8 mouse cellular contexts compared by ENCODE assay signal in the genomic region with DNA sequence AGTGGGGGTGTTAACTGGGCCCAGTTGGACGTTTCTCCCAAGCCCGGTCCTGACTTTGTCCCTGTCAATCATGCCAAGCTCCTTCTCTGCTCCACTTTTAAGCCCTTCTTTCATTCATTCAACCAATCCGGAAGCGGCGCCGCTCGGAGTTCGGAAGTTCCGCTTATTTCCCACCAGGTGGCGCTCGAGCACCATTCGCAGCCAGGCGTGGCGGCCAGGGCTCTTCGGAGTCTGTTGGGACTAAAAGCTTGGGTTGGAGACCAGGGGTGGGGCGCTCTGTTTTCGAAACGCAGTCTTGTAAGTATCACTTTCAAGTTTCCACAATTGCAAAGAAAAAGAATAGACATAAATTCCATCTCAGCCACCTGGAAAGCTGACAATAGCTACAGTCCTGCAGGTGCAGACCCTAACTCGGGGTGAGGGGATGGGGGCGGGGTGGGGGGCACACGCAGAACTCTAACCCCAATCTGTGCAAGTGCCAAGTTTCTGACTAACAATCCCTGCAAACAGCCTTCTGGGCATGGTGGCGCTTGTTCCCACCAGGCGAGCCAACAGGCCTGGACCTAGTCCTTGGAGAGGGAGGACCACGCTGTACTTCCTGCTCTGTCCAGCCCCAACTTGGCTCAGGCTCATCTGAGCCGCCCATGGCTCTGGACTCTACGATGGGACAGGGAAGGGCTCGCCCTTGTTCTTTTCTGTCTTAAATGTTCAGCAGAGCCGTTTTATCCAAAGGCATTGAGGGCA. TPM values are rescaled to one million over a fixed set of nuclear protein-coding genes. Genes with fewer than 3 reads are reported as not detected.
DNase-seq lines count a peak whose midpoint lies in the region; ATAC-seq and TF ChIP-seq lines count a peak whose summit lies in the region.

No protein-coding gene starts in this region.

- H3K27me3 ChIP-seq in forebrain, embryonic 15.5 days, result no peaks in the 10 kb centered on the region
- no peaks in the 10 kb centered on the region for H3K27me3 ChIP-seq in lung, embryonic 14.5 days (ENCODE audit: insufficient read depth, low read length)

- H3K9ac ChIP-seq in ES-E14 (ENCODE audit: insufficient read depth, low read depth, low read length, poor library complexity, severe bottlenecking), result 0 out of 2 replicates have a peak overlapping the region, but pooled peaks have one; percentile 36
- H3K9ac ChIP-seq in forebrain, embryonic 15.5 days (replicated peaks), result no peak overlapping the region; the same call in 1 of the 2 replicates
- H3K9ac ChIP-seq in lung, embryonic 14.5 days, result no peak overlapping the region

- DNase-seq in ES-E14 (ENCODE audit: low read depth, low spot score), result peak; percentile 79
- DNase-seq in cerebellum, adult 11-12 months, result peak; percentile 72
- DNase-seq in heart, postnatal 25 days (ENCODE audit: low spot score), result peak; percentile 66
- peak; percentile 61 to 85 for DNase-seq in layer of hippocampus, adult 2 months (ENCODE audit: low spot score in 2 of 2)
- peak; percentile 90 for DNase-seq in lung, embryonic 14.5 days
- peak; percentile 78 for DNase-seq in testis, postnatal 14 days (ENCODE audit: low spot score)

- 21% methylated on average over 28 of the region's 28 CpGs for WGBS in forebrain, embryonic 15.5 days
- WGBS in lung, embryonic 14.5 days, result 20% methylated on average over 28 of the region's 28 CpGs

- H3K4me3 ChIP-seq in ES-E14 (ENCODE audit: insufficient read depth in 1 of 2, low read depth in 1 of 2, low read length in 2 of 2, poor library complexity in 1 of 2, severe bottlenecking in 1 of 2), result peak overlapping the region; percentile 7 to 23; a peak in 1 of 4 replicates
- peak overlapping the region; percentile 6; the same call in 1 of the 2 replicates for H3K4me3 ChIP-seq in forebrain, embryonic 15.5 days
- peak overlapping the region; percentile 42; the same call in 1 of the 2 replicates for H3K4me3 ChIP-seq in layer of hippocampus, adult 2 months
- 0 out of 2 replicates have a peak overlapping the region, but pooled peaks have one; percentile 10 for H3K4me3 ChIP-seq in lung, embryonic 14.5 days (ENCODE audit: low read depth, low read length)

- in situ Hi-C loops in ES-E14 (cut with MboI; ENCODE audit: low sequenced_read_pairs in 2 of 2, unreplicated experiment in 2 of 2), result no loop called here

- TF ChIP-seq CTCF in layer of hippocampus, adult 2 months (conservative IDR thresholded peaks at IDR 0.05), result peak; percentile 98; the same call in 1 of the 2 replicates
- peak; percentile 98 for TF ChIP-seq CTCF in lung, embryonic 14.5 days (IDR thresholded peaks at IDR 0.05; ENCODE audit: low read depth)

- H3K27ac ChIP-seq in ES-E14 (ENCODE audit: insufficient read depth, low read depth, low read length, poor library complexity, severe bottlenecking), result no peak overlapping the region
- H3K27ac ChIP-seq in forebrain, embryonic 15.5 days (replicated peaks), result no peak overlapping the region
- H3K27ac ChIP-seq in layer of hippocampus, adult 2 months, result peak overlapping the region; percentile 73
- H3K27ac ChIP-seq in lung, embryonic 14.5 days (ENCODE audit: low read depth), result no peak overlapping the region

- no peaks in the 10 kb centered on the region for H3K36me3 ChIP-seq in ES-E14 (ENCODE audit: control insufficient read depth, insufficient read depth, low read length, poor library complexity, severe bottlenecking)
- H3K36me3 ChIP-seq in forebrain, embryonic 15.5 days, result no peaks in the 10 kb centered on the region
- H3K36me3 ChIP-seq in lung, embryonic 14.5 days (ENCODE audit: insufficient read depth), result no peaks in the 10 kb centered on the region

- intact Hi-C loops in heart, postnatal 25 days (cut with DNase I), result loop anchor here (1.0 to 5.0 kb wide), 3 partner anchors 87 to 226 kb away; no protein-coding TSS in a partner anchor

- H3K4me2 ChIP-seq in forebrain, embryonic 15.5 days (replicated peaks), result peak overlapping the region; percentile 25
- peak overlapping the region; percentile 52 for H3K4me2 ChIP-seq in lung, embryonic 14.5 days

- no peaks in the 10 kb centered on the region for H3K9me3 ChIP-seq in ES-E14 (ENCODE audit: control insufficient read depth, insufficient read depth, low read depth, low read length)
- no peaks in the 10 kb centered on the region for H3K9me3 ChIP-seq in forebrain, embryonic 15.5 days
- no peaks in the 10 kb centered on the region for H3K9me3 ChIP-seq in lung, embryonic 14.5 days (ENCODE audit: low read depth, low read length)

- H3K4me1 ChIP-seq in ES-E14 (ENCODE audit: control insufficient read depth in 2 of 2, insufficient read depth in 2 of 2, low read length in 2 of 2, poor library complexity in 1 of 2), result peaks cover 4 to 15% of the 10 kb centered on the region in 2 experiments; a peak in 2 of 4 replicates
- H3K4me1 ChIP-seq in forebrain, embryonic 15.5 days, result peaks cover 5% of the 10 kb centered on the region
- 0 out of 2 replicates have a peak, but pooled peaks cover under 1% of the 10 kb centered on the region for H3K4me1 ChIP-seq in lung, embryonic 14.5 days (ENCODE audit: insufficient read depth)

- peak; percentile 83 for ATAC-seq in forebrain, embryonic 15.5 days (replicated peaks)
- peak; percentile 83 for ATAC-seq in lung, embryonic 14.5 days (ENCODE audit: insufficient read depth)
- peak; percentile 86 for ATAC-seq in neutrophil, adult 5-6 weeks (ENCODE audit: extremely low read depth, insufficient number of reproducible peaks, low FRiP score, poor library complexity, severe bottlenecking)

TF ChIP-seq in ES-E14, 5 proteins besides CTCF, POLR2A, EP300 and RAD21:
- TF ChIP-seq ZC3H11A (IDR thresholded peaks at IDR 0.05; ENCODE audit: borderline replicate concordance, low read depth, low read length) (peak; percentile 74; the same call in 1 of the 2 replicates), CHD2 (IDR thresholded peaks at IDR 0.05; ENCODE audit: low read depth, low read length) (no peak)

RNA-seq across cellular contexts. Expression of a gene that starts 9.6 kb away (rescaled TPM):
- total RNA-seq in ES-E14 (2012; rRNA removed), result 134 and 156 TPM in 2 replicates
- polyA plus RNA-seq in forebrain, embryonic 15.5 days (2015; fragmentation: Nextera tagmentation; extraction: Ambion mirVana), result 1,112 and 1,114 TPM in 2 replicates
- total RNA-seq in heart, postnatal 25 days (2021), result 100 to 1,000 TPM; 166 to 196 TPM
- total RNA-seq in layer of hippocampus, adult 2 months (2021), result 100 to 1,000 TPM; 718 to 729 TPM
- polyA plus RNA-seq in lung, embryonic 14.5 days (2014; fragmentation: Nextera tagmentation; extraction: Ambion mirVana), result 570 and 585 TPM in 2 replicates
- total RNA-seq in neutrophil, adult 5-6 weeks (2017), result 120 and 143 TPM in 2 replicates

RNA-seq across cellular contexts. Expression of a gene that starts 12.6 kb away (rescaled TPM):
- 0.58 and 0.67 TPM in 2 replicates for total RNA-seq in ES-E14 (2012; rRNA removed)
- 0.19 TPM in 1 of 2 replicates, not detected in the other for polyA plus RNA-seq in forebrain, embryonic 15.5 days (2015; fragmentation: Nextera tagmentation; extraction: Ambion mirVana)
- 1 to 10 TPM; 7.1 to 8.1 TPM for total RNA-seq in heart, postnatal 25 days (2021)
- 1 to 10 TPM; 5.0 to 6.7 TPM for total RNA-seq in layer of hippocampus, adult 2 months (2021)
- polyA plus RNA-seq in lung, embryonic 14.5 days (2014; fragmentation: Nextera tagmentation; extraction: Ambion mirVana), result not detected in 2 replicates
- not detected in 2 replicates for total RNA-seq in neutrophil, adult 5-6 weeks (2017)
